Mouse (Mus musculus) limb, embryonic 14.5 days (tissue): ENCODE data around the gene Exoc3l. TPM values are rescaled to one million over a fixed set of nuclear protein-coding genes. Genes with fewer than 3 reads are reported as not detected.

Source experiments
- ATAC-seq: fragments of 200-750 bp; cut with Nextera tagmentation; 2 replicates; pipeline ENCODE4 v1.8.0; 2017; ENCODE audit warnings: low read depth, moderate number of reproducible peaks, moderate TSS enrichment; ENCODE audit not compliant: low FRiP score
- DNase-seq: peaks from one replicate; pipeline ENCODE4 v3.0.0-alpha.2; 2015; ENCODE audit warnings: low spot score
- H3K27ac ChIP-seq: fragments of 300-500 bp; sonication (generic); replicated peaks from 2 replicates; pipeline ENCODE4 v1.5.1; 2014; ENCODE audit warnings: low read depth, mild to moderate bottlenecking, low read length, moderate library complexity, mixed read lengths
- H3K27me3 ChIP-seq: fragments of 300-500 bp; sonication (generic); 2 replicates; pipeline ENCODE4 v1.6.1; 2014; ENCODE audit warnings: low read length, mixed read lengths; ENCODE audit not compliant: control insufficient read depth, insufficient read depth
- H3K36me3 ChIP-seq: fragments of 300-500 bp; sonication (generic); 2 replicates; pipeline ENCODE4 v1.6.1; 2014; ENCODE audit warnings: mild to moderate bottlenecking, low read length, moderate library complexity, mixed read lengths; ENCODE audit not compliant: control insufficient read depth, insufficient read depth
- H3K4me1 ChIP-seq: fragments of 300-500 bp; sonication (generic); 2 replicates; pipeline ENCODE4 v1.6.1; 2014; ENCODE audit warnings: antibody characterized with exemption, low read length, mixed read lengths; ENCODE audit not compliant: control insufficient read depth, insufficient read depth
- H3K4me2 ChIP-seq: fragments of 300-500 bp; sonication (generic); replicated peaks from 2 replicates; pipeline ENCODE4 v1.6.1; 2014; ENCODE audit warnings: low read depth, mild to moderate bottlenecking, low read length, moderate library complexity; ENCODE audit not compliant: severe bottlenecking
- H3K4me3 ChIP-seq: fragments of 300-500 bp; sonication (generic); replicated peaks from 2 replicates; pipeline ENCODE4 v1.5.1; 2014; ENCODE audit warnings: low read length
- H3K9ac ChIP-seq: fragments of 300-500 bp; sonication (generic); 2 replicates; pipeline ENCODE4 v1.6.1; 2014; ENCODE audit warnings: mild to moderate bottlenecking, low read depth, low read length, moderate library complexity; ENCODE audit not compliant: severe bottlenecking
- H3K9me3 ChIP-seq: fragments of 300-500 bp; sonication (generic); 2 replicates; pipeline ENCODE4 v1.6.1; 2016; ENCODE audit warnings: low read length; ENCODE audit not compliant: control insufficient read depth
- POLR2A ChIP-seq: fragments of 200-500 bp; IDR thresholded peaks from 2 replicates; pipeline ENCODE4 v1.8.0; 2012; ENCODE audit warnings: inconsistent platforms, mild to moderate bottlenecking, moderate library complexity, borderline replicate concordance; ENCODE audit not compliant: insufficient read depth, insufficient read length; ENCODE audit errors: extremely low read depth
- WGBS: fragments of 180-500 bp; shearing (Covaris S2); extraction: QIAGEN DNeasy Blood & Tissue Kit; methylation state at CpG from one replicate; pipeline ENCODE4 v1.1.7; 2014; 5-methylcytosine and 5-hydroxymethylcytosine counted together
- polyA plus RNA-seq, 2 experiments: library from polyadenylated mRNA; depleted of rRNA in 1 of 2; stranded (reverse) in 1 of 2; unstranded in 1 of 2; fragments of >200 nt; fragmentation: Nextera tagmentation in 1 of 2; extraction: Ambion mirVana in 1 of 2; gene quantifications; 2 replicates each; pipeline versions ENCODE4 v1.2.1 to v1.2.3; 2012 to 2014

The Exoc3l gene
- polyA plus RNA-seq (2012; rRNA removed) (14.4 and 16.3 TPM in 2 replicates), polyA plus RNA-seq (2014; fragmentation: Nextera tagmentation; extraction: Ambion mirVana) (7.4 and 9.8 TPM in 2 replicates)

DNA sequence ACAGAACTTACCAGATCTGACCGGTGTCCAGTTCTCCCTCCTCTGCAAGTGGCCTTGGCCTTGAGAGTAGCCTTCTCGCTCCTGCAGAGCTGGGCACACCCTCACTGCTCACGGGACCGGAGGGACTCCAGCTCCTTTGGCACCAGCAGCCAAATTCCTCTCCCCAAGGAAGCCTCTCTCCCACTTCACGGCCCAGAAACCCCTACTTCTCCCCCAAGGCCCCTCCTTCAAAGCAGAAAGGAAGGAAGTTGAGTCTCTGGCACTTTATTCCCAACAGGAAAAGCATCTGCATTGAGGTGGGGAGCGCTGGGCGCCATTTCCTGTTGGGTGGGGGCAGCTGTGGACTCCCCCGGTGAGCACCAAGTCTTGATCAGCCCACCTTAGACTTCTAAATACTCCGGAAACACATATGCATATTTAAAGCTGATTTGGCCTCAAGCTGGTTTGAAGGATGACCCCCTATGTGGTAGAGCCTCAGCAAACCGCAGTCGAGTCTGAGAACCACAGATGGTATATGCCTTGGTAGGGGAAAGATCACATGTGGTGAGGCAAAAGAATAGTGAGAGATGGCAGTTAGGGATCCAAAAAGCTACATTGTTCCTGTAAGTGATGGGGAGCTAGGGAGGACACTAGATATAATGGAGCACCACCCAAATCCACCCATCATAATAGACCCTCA is at the start of gene Exoc3l:
Exoc3l (minus strand) TSS at position 207 of the 679 bp plus-strand sequence.
- ATAC-seq = no peak
- H3K27ac ChIP-seq = no peak within 1 kb of the TSS
- no peak for TF ChIP-seq POLR2A
- H3K36me3 ChIP-seq = peaks cover 21% of the 10 kb centered on the region
- WGBS = 61% methylated on average over 11 of the region's 11 CpGs
- H3K4me2 ChIP-seq = peak within 1 kb of the TSS; percentile 91
- peak within 1 kb of the TSS; percentile 91 for H3K4me3 ChIP-seq
- no peak for DNase-seq
- H3K4me1 ChIP-seq = peaks cover 15% of the 10 kb centered on the region
- H3K9me3 ChIP-seq = no peaks in the 10 kb centered on the region
- no peaks in the 10 kb centered on the region for H3K27me3 ChIP-seq
- H3K9ac ChIP-seq = 0 out of 2 replicates have a peak within 1 kb of the TSS, but pooled peaks have one; percentile 83

DNA sequence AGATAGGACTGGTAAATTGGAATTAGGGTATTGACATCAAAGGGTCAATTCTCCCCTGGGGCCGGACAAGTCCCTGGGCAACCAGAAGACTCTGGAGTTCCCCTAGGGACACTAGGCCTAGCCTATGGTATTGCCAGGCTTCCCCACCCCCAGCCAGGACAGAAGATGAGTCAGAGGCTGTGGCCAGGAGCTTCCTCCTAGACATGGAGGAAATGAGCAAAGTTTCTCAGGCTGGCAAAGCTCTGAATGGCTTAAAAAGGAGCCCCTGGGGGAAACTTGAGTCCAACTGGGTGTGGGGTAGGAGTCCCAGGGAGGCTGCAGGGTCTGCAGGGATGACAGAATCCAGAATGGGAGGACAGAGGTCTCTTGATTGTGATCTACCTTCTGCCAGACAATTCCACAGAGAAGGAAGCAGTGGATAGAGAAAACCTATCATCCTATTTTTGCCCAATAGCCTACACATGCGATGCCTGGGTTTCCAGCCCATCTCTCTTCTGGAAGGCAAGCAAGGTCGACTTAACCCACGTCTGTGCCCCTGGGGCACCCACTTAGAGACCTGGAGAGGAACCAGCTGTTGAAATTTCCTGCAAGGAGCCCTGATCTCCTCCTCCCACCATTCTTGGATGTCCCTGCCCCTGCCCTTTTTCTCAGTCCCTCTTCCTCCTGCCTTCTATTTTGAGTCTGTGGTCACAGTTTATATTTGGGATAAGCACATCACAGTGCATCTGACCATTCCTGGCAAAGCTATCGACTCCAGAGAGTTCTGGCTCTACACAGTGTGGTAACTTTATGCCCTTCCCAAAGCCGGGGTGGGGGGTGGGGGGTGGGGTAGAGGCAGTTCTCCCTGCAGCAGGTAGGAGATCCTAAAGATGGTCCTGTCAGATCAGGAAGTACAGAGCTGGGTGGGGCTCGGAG is 49.4 kb upstream of the Exoc3l start:
- Histone ChIP-seq H3K27me3 (no peaks in the 10 kb centered on the region), H3K4me2 (peak overlapping the region; percentile 70; the same call in 1 of the 2 replicates), H3K27ac (no peak overlapping the region), H3K4me3 (no peak overlapping the region), H3K9ac (no peak overlapping the region), H3K9me3 (no peaks in the 10 kb centered on the region), H3K4me1 (peaks cover 21% of the 10 kb centered on the region), H3K36me3 (no peaks in the 10 kb centered on the region)
- DNase-seq (no peak), ATAC-seq (no peak)
- 60% methylated on average over 7 of the region's 7 CpGs for WGBS
- no peak for TF ChIP-seq POLR2A

DNA sequence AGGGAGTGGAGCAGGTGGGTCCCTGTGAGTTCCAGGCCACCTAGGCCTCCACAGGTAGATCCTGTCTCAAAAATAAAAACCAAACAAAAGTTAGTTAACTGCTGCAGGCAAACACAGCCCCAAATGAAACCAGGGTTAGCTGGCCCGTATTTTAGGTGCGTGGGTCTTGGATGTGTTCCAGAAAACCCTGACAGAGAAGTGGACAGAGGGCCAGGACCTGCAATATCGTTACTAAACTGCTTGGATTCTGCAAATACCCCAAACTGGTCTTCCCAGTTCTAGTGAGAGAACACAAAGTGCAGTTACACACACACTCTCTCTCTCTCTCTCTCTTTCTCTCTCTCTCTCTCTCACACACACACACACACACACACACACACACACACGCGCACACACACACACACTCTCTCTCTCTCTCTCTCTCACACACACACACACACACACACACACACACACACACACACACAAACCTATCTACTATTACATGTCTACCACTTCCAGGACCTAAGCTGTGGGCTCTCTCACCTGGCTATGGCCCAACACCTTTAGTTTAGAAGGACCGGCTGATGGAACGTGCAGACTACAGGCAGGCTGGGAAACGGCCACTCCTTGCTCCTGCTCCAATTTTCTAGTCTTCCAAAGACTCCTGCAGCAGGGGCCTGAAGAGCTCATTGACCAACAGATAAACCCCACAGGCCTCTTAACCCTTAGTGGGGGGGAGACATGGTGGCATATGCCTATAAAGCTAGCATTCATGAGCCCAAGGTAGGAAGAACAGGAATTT is 48.1 kb upstream of the Exoc3l start:
- Histone ChIP-seq H3K27me3 (no peaks in the 10 kb centered on the region), H3K9me3 (no peaks in the 10 kb centered on the region), H3K36me3 (no peaks in the 10 kb centered on the region), H3K27ac (no peak overlapping the region), H3K9ac (no peak overlapping the region), H3K4me2 (no peak overlapping the region), H3K4me1 (peaks cover 16% of the 10 kb centered on the region), H3K4me3 (no peak overlapping the region)
- DNase-seq = no peak
- 73% methylated on average over 7 of the region's 8 CpGs for whole genome bisulfite sequencing
- TF ChIP-seq POLR2A = no peak
- ATAC-seq = no peak

DNA sequence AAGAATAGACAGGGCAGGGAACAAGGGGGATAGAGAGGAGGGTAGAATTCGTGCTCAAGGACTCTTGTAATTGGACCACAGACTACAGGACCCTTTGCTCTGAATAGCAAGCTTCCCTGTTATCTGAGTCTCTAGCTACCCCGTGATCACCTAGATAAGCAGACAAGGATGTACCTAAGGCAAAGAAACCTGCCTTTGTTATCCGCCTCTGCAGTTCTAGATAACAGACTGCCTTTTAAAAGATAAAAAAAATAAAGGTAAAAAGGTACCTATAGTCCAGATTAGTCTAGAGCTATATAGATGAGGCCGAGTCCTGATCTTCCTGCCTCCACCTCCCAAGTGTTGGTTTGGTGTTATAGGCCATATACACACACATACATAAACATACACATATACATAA is 46.9 kb upstream of the Exoc3l start:
- WGBS = 80% methylated on average over 4 of the region's 4 CpGs

DNA sequence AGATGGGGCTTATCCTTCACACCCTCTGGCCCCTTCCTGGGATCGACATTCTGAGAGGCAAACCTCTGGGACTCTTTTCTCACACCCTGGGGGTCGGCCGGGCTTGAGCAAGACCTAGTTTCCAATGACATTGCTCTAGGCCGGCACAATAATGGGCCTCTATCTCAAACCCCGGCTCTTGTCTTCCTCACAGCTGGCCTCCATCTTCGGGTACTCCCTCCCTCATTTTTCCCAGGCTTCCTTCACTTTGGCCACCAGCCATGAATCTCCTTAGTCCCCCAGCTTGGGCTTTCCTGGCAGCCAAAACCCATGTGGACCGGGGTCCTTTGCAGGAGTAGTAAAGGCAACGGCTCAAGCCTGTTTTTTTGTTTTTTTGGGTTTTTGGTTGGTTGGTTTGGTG is 45.5 kb upstream of the Exoc3l start:
- no peaks in the 10 kb centered on the region for H3K9me3 ChIP-seq
- TF ChIP-seq POLR2A = no peak
- WGBS = 43% methylated on average over 8 of the region's 8 CpGs
- no peaks in the 10 kb centered on the region for H3K27me3 ChIP-seq
- peaks cover 10% of the 10 kb centered on the region for H3K4me1 ChIP-seq
- ATAC-seq (no peak), DNase-seq (no peak)
- H3K36me3 ChIP-seq = peaks cover 13% of the 10 kb centered on the region
- H3K4me2 ChIP-seq = no peak overlapping the region
- H3K4me3 ChIP-seq = no peak overlapping the region
- no peak overlapping the region for H3K9ac ChIP-seq
- H3K27ac ChIP-seq = no peak overlapping the region

More for the DNA sequence above, 46.9 kb upstream of the Exoc3l start:
- H3K36me3 ChIP-seq = 0 out of 2 replicates have a peak, but pooled peaks cover under 1% of the 10 kb centered on the region
- H3K27me3 ChIP-seq = no peaks in the 10 kb centered on the region
- no peak overlapping the region for H3K4me2 ChIP-seq
- DNase-seq (no peak), ATAC-seq (no peak)
- H3K27ac ChIP-seq = no peak overlapping the region
- no peaks in the 10 kb centered on the region for H3K9me3 ChIP-seq
- TF ChIP-seq POLR2A = no peak
- no peak overlapping the region for H3K4me3 ChIP-seq
- H3K4me1 ChIP-seq = peaks cover 16% of the 10 kb centered on the region
- no peak overlapping the region for H3K9ac ChIP-seq
